Comparison of ENCODE assay signal across 8 mouse cellular contexts in genomic region chr5:92381550-92382348, GRCm38 (mm10). TPM values are rescaled to one million over a fixed set of nuclear protein-coding genes. Genes with fewer than 3 reads are reported as not detected.
A peak's percentile ranks its signal among the peaks of the same experiment; 100 is the strongest.
DNase-seq lines count a peak whose midpoint lies in the region; ATAC-seq and TF ChIP-seq lines count a peak whose summit lies in the region.

No protein-coding gene starts in this region.

- no peak overlapping the region for H3K9ac ChIP-seq in ES-E14 (ENCODE audit: insufficient read depth, low read depth, low read length, poor library complexity, severe bottlenecking)
- no peak overlapping the region for H3K9ac ChIP-seq in forebrain, embryonic 13.5 days
- no peak overlapping the region for H3K9ac ChIP-seq in lung, postnatal 0 days (replicated peaks; ENCODE audit: low read depth)

- H3K27ac ChIP-seq in ES-E14 (ENCODE audit: insufficient read depth, low read depth, low read length, poor library complexity, severe bottlenecking), result no peak overlapping the region
- no peak overlapping the region for H3K27ac ChIP-seq in forebrain, embryonic 13.5 days
- no peak overlapping the region for H3K27ac ChIP-seq in hindbrain, embryonic 10.5 days
- H3K27ac ChIP-seq in lung, postnatal 0 days (ENCODE audit: low read length), result no peak overlapping the region

- TF ChIP-seq EP300 in lung, postnatal 0 days (IDR thresholded peaks at IDR 0.05), result no peak

- no peaks in the 10 kb centered on the region for H3K36me3 ChIP-seq in ES-E14 (ENCODE audit: control insufficient read depth, insufficient read depth, low read length, poor library complexity, severe bottlenecking)
- H3K36me3 ChIP-seq in forebrain, embryonic 13.5 days (ENCODE audit: poor library complexity, severe bottlenecking), result no peaks in the 10 kb centered on the region
- H3K36me3 ChIP-seq in hindbrain, embryonic 10.5 days, result no peaks in the 10 kb centered on the region
- H3K36me3 ChIP-seq in lung, postnatal 0 days (ENCODE audit: insufficient read depth, low read length), result no peaks in the 10 kb centered on the region

- 40% methylated on average over 12 of the region's 12 CpGs for whole genome bisulfite sequencing in forebrain, embryonic 13.5 days
- 42% methylated on average over 12 of the region's 12 CpGs for WGBS in hindbrain, embryonic 10.5 days
- WGBS in lung, postnatal 0 days, result 34% methylated on average over 12 of the region's 12 CpGs

- H3K4me1 ChIP-seq in ES-E14 (ENCODE audit: control insufficient read depth in 2 of 2, insufficient read depth in 2 of 2, low read length in 2 of 2, poor library complexity in 1 of 2), result peaks cover 0 to 4% of the 10 kb centered on the region in 2 experiments; a peak in 1 of 4 replicates
- peaks cover 9% of the 10 kb centered on the region for H3K4me1 ChIP-seq in forebrain, embryonic 13.5 days
- H3K4me1 ChIP-seq in hindbrain, embryonic 10.5 days (replicated peaks), result peaks cover 16% of the 10 kb centered on the region
- peaks cover 4% of the 10 kb centered on the region; the same call in 1 of the 2 replicates for H3K4me1 ChIP-seq in lung, postnatal 0 days (ENCODE audit: insufficient read depth, low read depth, low read length)

- peak; percentile 78 for DNase-seq in ES-E14 (ENCODE audit: low read depth, low spot score)
- peak; percentile 81 for DNase-seq in c-Kit-positive CD71-negative TER-119-negative erythroid progenitor cells, embryonic 14.5 days (ENCODE audit: low read depth)
- peak; percentile 73 for DNase-seq in hindbrain, embryonic 10.5 days (ENCODE audit: low spot score)
- peak; percentile 56 to 87 for DNase-seq in layer of hippocampus, adult 8-10 months (ENCODE audit: low spot score in 2 of 2)
- DNase-seq in lung, postnatal 0 days (ENCODE audit: low spot score), result peak; percentile 86
- peak; percentile 91 for DNase-seq in retina, embryonic 14.5 days (ENCODE audit: low spot score)
- peak; percentile 55 to 62 for DNase-seq in thymus, postnatal 36 days

- H3K27me3 ChIP-seq in forebrain, embryonic 13.5 days, result no peaks in the 10 kb centered on the region
- H3K27me3 ChIP-seq in hindbrain, embryonic 10.5 days (ENCODE audit: insufficient read depth, poor library complexity, severe bottlenecking), result no peaks in the 10 kb centered on the region
- H3K27me3 ChIP-seq in lung, postnatal 0 days (replicated peaks; ENCODE audit: insufficient read depth, low read length), result no peaks in the 10 kb centered on the region

- no peak overlapping the region for H3K4me3 ChIP-seq in ES-E14 (ENCODE audit: insufficient read depth in 1 of 2, low read depth in 1 of 2, low read length in 2 of 2, poor library complexity in 1 of 2, severe bottlenecking in 1 of 2)
- H3K4me3 ChIP-seq in forebrain, embryonic 13.5 days, result no peak overlapping the region
- H3K4me3 ChIP-seq in hindbrain, embryonic 10.5 days, result no peak overlapping the region
- H3K4me3 ChIP-seq in lung, postnatal 0 days (ENCODE audit: low read depth, low read length), result no peak overlapping the region

- ATAC-seq in forebrain, embryonic 13.5 days, result peak; percentile 90
- ATAC-seq in lung, postnatal 0 days, result peak; percentile 62

- H3K9me3 ChIP-seq in ES-E14 (ENCODE audit: control insufficient read depth, insufficient read depth, low read depth, low read length), result no peaks in the 10 kb centered on the region
- H3K9me3 ChIP-seq in forebrain, embryonic 13.5 days (replicated peaks), result no peaks in the 10 kb centered on the region
- H3K9me3 ChIP-seq in hindbrain, embryonic 10.5 days, result no peaks in the 10 kb centered on the region
- no peaks in the 10 kb centered on the region for H3K9me3 ChIP-seq in lung, postnatal 0 days (ENCODE audit: low read length)

- no peak overlapping the region for H3K4me2 ChIP-seq in forebrain, embryonic 13.5 days
- no peak overlapping the region for H3K4me2 ChIP-seq in lung, postnatal 0 days (replicated peaks; ENCODE audit: low read depth, low read length)

- peak; percentile 85 for TF ChIP-seq CTCF in lung, postnatal 0 days (IDR thresholded peaks at IDR 0.05)

- in situ Hi-C loops in ES-E14 (cut with MboI; ENCODE audit: low sequenced_read_pairs in 2 of 2, unreplicated experiment in 2 of 2), result no loop called here

TF ChIP-seq in ES-E14, 5 proteins besides CTCF, POLR2A, EP300 and RAD21:
- TF ChIP-seq ZNF384 (IDR thresholded peaks at IDR 0.05; ENCODE audit: low read depth, low read length) (no peak), ZC3H11A (IDR thresholded peaks at IDR 0.05; ENCODE audit: borderline replicate concordance, low read depth, low read length) (peak; percentile 61; the same call in 1 of the 2 replicates)

RNA-seq across cellular contexts. Expression of gene Cxcl10, which starts 33.1 kb away (rescaled TPM):
- total RNA-seq in ES-E14 (2012; rRNA removed), result 3.3 and 4.0 TPM in 2 replicates
- 0.22 TPM in 1 of 2 replicates, not detected in the other for polyA plus RNA-seq in forebrain, embryonic 13.5 days (2015; fragmentation: Nextera tagmentation; extraction: Ambion mirVana)
- polyA plus RNA-seq in hindbrain, embryonic 10.5 days (2016; fragmentation: Nextera tagmentation; extraction: Ambion mirVana), result 0.20 and 0.77 TPM in 2 replicates
- 1 to 10 TPM in 3 of 4 experiments, not detected in 1; 1.2 to 5.2 (median 4.2) TPM for total RNA-seq in layer of hippocampus, adult 8-10 months (2022)
- polyA plus RNA-seq in lung, postnatal 0 days (2015; fragmentation: Nextera tagmentation; extraction: Ambion mirVana), result 0.49 and 3.1 TPM in 2 replicates

RNA-seq across cellular contexts. Expression of gene Art3, which starts 50.1 kb away (rescaled TPM):
- 0.71 and 0.74 TPM in 2 replicates for total RNA-seq in ES-E14 (2012; rRNA removed)
- 2.3 and 4.1 TPM in 2 replicates for polyA plus RNA-seq in forebrain, embryonic 13.5 days (2015; fragmentation: Nextera tagmentation; extraction: Ambion mirVana)
- 1.6 and 2.7 TPM in 2 replicates for polyA plus RNA-seq in hindbrain, embryonic 10.5 days (2016; fragmentation: Nextera tagmentation; extraction: Ambion mirVana)
- 1 to 10 TPM; 3.4 to 7.5 (median 5.8) TPM for total RNA-seq in layer of hippocampus, adult 8-10 months (2022)
- 37.0 and 46.5 TPM in 2 replicates for polyA plus RNA-seq in lung, postnatal 0 days (2015; fragmentation: Nextera tagmentation; extraction: Ambion mirVana)

RNA-seq across cellular contexts. Expression of gene Nup54, which starts 53.3 kb away (rescaled TPM):
- total RNA-seq in ES-E14 (2012; rRNA removed), result 62.2 and 63.2 TPM in 2 replicates
- polyA plus RNA-seq in forebrain, embryonic 13.5 days (2015; fragmentation: Nextera tagmentation; extraction: Ambion mirVana), result 56.1 and 62.2 TPM in 2 replicates
- 52.7 and 65.8 TPM in 2 replicates for polyA plus RNA-seq in hindbrain, embryonic 10.5 days (2016; fragmentation: Nextera tagmentation; extraction: Ambion mirVana)
- 10 to 100 TPM; 30.5 to 41.7 (median 35.3) TPM for total RNA-seq in layer of hippocampus, adult 8-10 months (2022)
- polyA plus RNA-seq in lung, postnatal 0 days (2015; fragmentation: Nextera tagmentation; extraction: Ambion mirVana), result 19.7 and 20.3 TPM in 2 replicates

RNA-seq across cellular contexts. Expression of gene Cxcl9, which starts 53.9 kb away (rescaled TPM):
- not detected in 2 replicates for total RNA-seq in ES-E14 (2012; rRNA removed)
- polyA plus RNA-seq in forebrain, embryonic 13.5 days (2015; fragmentation: Nextera tagmentation; extraction: Ambion mirVana), result not detected in 2 replicates
- not detected in 2 replicates for polyA plus RNA-seq in hindbrain, embryonic 10.5 days (2016; fragmentation: Nextera tagmentation; extraction: Ambion mirVana)
- total RNA-seq in layer of hippocampus, adult 8-10 months (2022), result 1 to 10 TPM in 1 of 4 experiments, under 1 TPM in 1, not detected in 2; 0.25 to 1.3 TPM
- polyA plus RNA-seq in lung, postnatal 0 days (2015; fragmentation: Nextera tagmentation; extraction: Ambion mirVana), result not detected in 2 replicates
